Mouse (Mus musculus) heart, embryonic 14.5 days (tissue): ENCODE results near the gene Cgrrf1. TPM values are rescaled to one million over a fixed set of nuclear protein-coding genes. Genes with fewer than 3 reads are reported as not detected.

ENCODE experiments used
- ATAC-seq: fragments of 200-750 bp; cut with Nextera tagmentation; 2 replicates; pipeline ENCODE4 v1.8.0; 2017; ENCODE audit warnings: low read depth, moderate TSS enrichment; ENCODE audit not compliant: insufficient number of reproducible peaks, insufficient read depth, low FRiP score
- H3K27ac ChIP-seq, 2 experiments: fragments of 200-500 bp in 1 of 2; fragments of 300-500 bp in 1 of 2; sonication (generic) in 1 of 2; replicated peaks in 1 of 2; 2 replicates each; pipeline ENCODE4 v1.5.1; 2012 to 2014; ENCODE audit warnings: low read depth in 2 of 2, low read length in 2 of 2, control low read depth in 1 of 2, mild to moderate bottlenecking in 1 of 2, mixed read lengths in 1 of 2; ENCODE audit not compliant: control insufficient read depth in 1 of 2, insufficient read depth in 1 of 2
- H3K27me3 ChIP-seq: fragments of 300-500 bp; sonication (generic); 2 replicates; pipeline ENCODE4 v1.6.1; 2014; ENCODE audit warnings: mild to moderate bottlenecking, low read length, control low read depth; ENCODE audit not compliant: control insufficient read depth, insufficient read depth
- H3K36me3 ChIP-seq: fragments of 300-500 bp; sonication (generic); 2 replicates; pipeline ENCODE4 v1.6.1; 2014; ENCODE audit warnings: mild to moderate bottlenecking, control low read depth, low read length, mixed read lengths; ENCODE audit not compliant: control insufficient read depth, insufficient read depth
- H3K4me1 ChIP-seq, 2 experiments: fragments of 200-500 bp in 1 of 2; fragments of 300-500 bp in 1 of 2; sonication (generic) in 1 of 2; 2 replicates each; pipeline ENCODE4 v1.6.1; 2012 to 2014; ENCODE audit warnings: low read length in 2 of 2, control low read depth in 1 of 2, mixed read lengths in 1 of 2; ENCODE audit not compliant: control insufficient read depth in 2 of 2, insufficient read depth in 2 of 2
- H3K4me2 ChIP-seq: fragments of 300-500 bp; sonication (generic); 2 replicates; pipeline ENCODE4 v1.6.1; 2014; ENCODE audit warnings: mild to moderate bottlenecking, low read length
- H3K4me3 ChIP-seq, 2 experiments: fragments of 200-500 bp in 1 of 2; fragments of 300-500 bp in 1 of 2; sonication (generic) in 1 of 2; 2 replicates each; pipeline ENCODE4 v1.5.1; 2012 to 2014; ENCODE audit warnings: low read length in 2 of 2, mild to moderate bottlenecking in 2 of 2, control low read depth in 1 of 2, low read depth in 1 of 2, moderate library complexity in 1 of 2; ENCODE audit not compliant: control insufficient read depth in 1 of 2, insufficient read depth in 1 of 2
- H3K9ac ChIP-seq: fragments of 300-500 bp; sonication (generic); 2 replicates; pipeline ENCODE4 v1.6.1; 2014; ENCODE audit warnings: mild to moderate bottlenecking, low read length
- H3K9me3 ChIP-seq: fragments of 300-500 bp; sonication (generic); 2 replicates; pipeline ENCODE4 v1.6.1; 2016; ENCODE audit warnings: low read length, control low read depth; ENCODE audit not compliant: control insufficient read depth
- WGBS: fragments of 180-500 bp; shearing (Covaris S2); extraction: QIAGEN DNeasy Blood & Tissue Kit; methylation state at CpG from one replicate; pipeline ENCODE4 v1.1.7; 2014; 5-methylcytosine and 5-hydroxymethylcytosine counted together
- polyA plus RNA-seq: library from polyadenylated mRNA; unstranded; fragments of >200 nt; fragmentation: Nextera tagmentation; extraction: Ambion mirVana; gene quantifications from 2 replicates; pipeline ENCODE4 v1.2.1, GENCODE M21; 2014

Gene Cgrrf1
- polyA plus RNA-seq, 1 experiment from 2014 or later: 35.3 TPM

DNA sequence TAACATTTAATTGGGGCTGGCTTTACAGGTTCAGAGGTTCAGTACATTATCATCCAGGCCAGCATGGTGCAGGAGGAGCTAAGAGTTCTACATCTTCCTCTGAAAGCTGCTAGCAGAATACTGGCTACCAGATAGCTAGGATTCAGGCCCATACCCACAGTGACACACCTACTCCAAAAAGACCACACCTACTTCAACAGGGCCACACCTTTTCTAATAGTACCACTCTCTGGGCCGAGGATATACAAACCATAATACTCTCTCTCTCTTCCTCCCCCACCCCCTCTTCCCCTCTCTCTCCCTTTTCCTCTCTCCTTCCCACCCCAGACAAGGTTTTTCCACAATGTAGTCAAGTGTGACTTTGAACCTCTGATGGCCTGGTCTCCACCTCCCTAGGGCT lies 4.5 kb upstream of the Cgrrf1 start:
- no peak for ATAC-seq
- no peaks in the 10 kb centered on the region for H3K9me3 ChIP-seq
- WGBS: 62% methylated on average over 1 of the region's 1 CpGs

DNA sequence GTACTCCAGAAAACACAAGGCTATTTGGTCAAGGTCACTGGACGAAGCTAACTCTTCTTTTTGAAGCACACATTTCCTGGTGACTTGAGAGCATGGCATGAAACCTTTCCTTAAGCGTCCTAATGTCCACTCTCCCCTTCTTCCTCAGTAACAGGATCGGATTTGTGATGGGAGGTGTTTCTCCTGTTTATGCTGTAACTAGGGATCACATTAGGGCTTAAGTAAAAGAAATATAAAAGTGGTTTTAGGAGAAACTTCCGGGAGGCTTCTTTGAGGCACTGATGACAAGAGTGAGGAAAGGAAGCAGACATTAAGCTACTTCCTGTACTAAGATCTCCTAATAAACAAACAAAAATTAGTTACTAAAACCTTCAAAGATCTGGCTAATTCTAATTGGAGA lies 630 bp upstream of the Cgrrf1 start:
- Histone ChIP-seq H3K36me3 (no peaks in the 10 kb centered on the region), H3K9me3 (no peaks in the 10 kb centered on the region), H3K27me3 (no peaks in the 10 kb centered on the region), H3K27ac (peak overlapping the region; percentile 43 to 82; a peak in 3 of 4 replicates), H3K4me3 (peak overlapping the region; percentile 71 to 86), H3K4me1 (peaks cover 0 to 14% of the 10 kb centered on the region in 2 experiments; a peak in 2 of 4 replicates), H3K9ac (peak overlapping the region; percentile 82), H3K4me2 (peak overlapping the region; percentile 67)
- ATAC-seq: no peak
- WGBS: 3% methylated on average over 4 of the region's 4 CpGs

More for the DNA sequence above, 4.5 kb upstream of the Cgrrf1 start:
- H3K4me2 ChIP-seq: no peak overlapping the region
- H3K36me3 ChIP-seq: no peaks in the 10 kb centered on the region
- no peaks in the 10 kb centered on the region for H3K27me3 ChIP-seq
- H3K4me3 ChIP-seq: no peak overlapping the region
- H3K9ac ChIP-seq: no peak overlapping the region
- peaks cover 0 to 7% of the 10 kb centered on the region in 2 experiments; a peak in 2 of 4 replicates for H3K4me1 ChIP-seq
- no peak overlapping the region for H3K27ac ChIP-seq

DNA sequence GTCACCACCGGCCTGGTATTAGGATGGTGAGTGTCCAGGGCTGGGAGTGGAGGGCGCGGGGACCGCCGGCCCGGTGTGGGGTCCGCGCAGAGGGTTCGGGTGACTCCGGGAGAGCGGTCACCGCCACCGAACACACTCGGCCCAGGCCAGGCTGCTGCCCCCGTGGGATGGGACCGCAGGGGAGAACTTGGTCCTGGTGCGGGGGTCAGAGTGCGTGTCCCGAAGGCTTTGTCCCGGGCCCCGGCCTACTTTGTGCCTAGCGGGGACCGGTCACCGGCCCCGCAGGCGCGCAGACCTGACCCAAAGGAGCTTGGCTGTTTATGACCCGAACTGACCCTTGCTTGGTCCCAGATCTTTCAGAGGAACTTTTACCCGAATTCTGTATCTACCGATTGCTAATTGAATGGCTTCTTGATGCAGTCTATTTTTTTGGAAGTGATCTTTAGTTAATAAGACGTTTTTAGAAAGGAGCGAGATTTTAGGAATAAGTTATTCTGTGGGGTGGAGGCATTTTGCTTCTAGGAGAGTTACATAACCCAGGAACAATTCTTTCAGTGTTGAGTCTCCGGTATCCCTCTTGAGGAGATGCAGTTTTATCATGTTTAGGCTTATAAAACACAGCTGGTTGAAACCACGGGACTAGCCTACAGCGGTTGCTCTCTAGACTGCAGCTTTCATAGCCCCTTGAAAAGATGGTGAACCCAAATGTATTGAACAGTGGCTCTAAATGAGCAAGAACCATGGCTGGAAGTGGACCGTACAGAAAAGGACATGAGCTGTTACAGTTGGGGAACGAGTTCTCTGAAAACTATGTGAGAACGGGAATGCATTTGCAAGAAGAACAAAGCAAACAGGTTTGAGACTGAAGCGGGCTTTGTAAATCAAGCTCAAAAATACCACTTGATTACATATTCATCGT lies 688 bp downstream of the Cgrrf1 start:
- Histone ChIP-seq H3K36me3 (no peaks in the 10 kb centered on the region), H3K4me2 (peak overlapping the region; percentile 67), H3K27me3 (no peaks in the 10 kb centered on the region), H3K4me3 (peak overlapping the region; percentile 71 to 86), H3K27ac (peak overlapping the region; percentile 26 to 43; a peak in 3 of 4 replicates), H3K4me1 (peaks cover 0 to 20% of the 10 kb centered on the region in 2 experiments; a peak in 2 of 4 replicates), H3K9ac (peak overlapping the region; percentile 82), H3K9me3 (no peaks in the 10 kb centered on the region)
- ATAC-seq: peak; percentile 68; the same call in 1 of the 2 replicates
- WGBS: 6% methylated on average over 40 of the region's 40 CpGs

DNA sequence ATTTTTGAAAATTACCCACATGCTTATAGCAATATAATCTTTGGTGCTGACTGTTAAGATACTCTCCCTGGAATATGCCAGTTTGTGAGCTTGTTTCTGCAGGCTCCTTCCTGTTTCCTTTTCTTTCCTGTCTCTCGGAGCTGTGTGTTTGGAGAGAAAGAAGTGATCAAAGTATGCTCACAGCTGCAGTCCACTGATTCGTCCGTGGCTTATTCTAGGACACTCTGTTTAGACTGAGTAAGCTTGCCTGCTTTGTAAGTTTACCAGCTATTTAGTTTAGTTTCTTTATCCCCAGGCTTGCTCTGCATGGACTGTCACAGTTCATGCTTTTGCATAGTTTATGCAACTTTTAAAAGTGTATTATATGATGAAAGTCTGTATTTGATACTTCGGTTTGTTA lies 7.4 kb downstream of the Cgrrf1 start:
- no peaks in the 10 kb centered on the region for H3K9me3 ChIP-seq
- peaks cover 3 to 14% of the 10 kb centered on the region in 2 experiments; a peak in 3 of 4 replicates for H3K4me1 ChIP-seq
- H3K36me3 ChIP-seq: peaks cover 29% of the 10 kb centered on the region
- H3K27me3 ChIP-seq: no peaks in the 10 kb centered on the region
- WGBS: 59% methylated on average over 4 of the region's 4 CpGs
- no peak overlapping the region for H3K4me2 ChIP-seq
- H3K4me3 ChIP-seq: no peak overlapping the region
- H3K27ac ChIP-seq: no peak overlapping the region
- no peak overlapping the region for H3K9ac ChIP-seq
- no peak for ATAC-seq

DNA sequence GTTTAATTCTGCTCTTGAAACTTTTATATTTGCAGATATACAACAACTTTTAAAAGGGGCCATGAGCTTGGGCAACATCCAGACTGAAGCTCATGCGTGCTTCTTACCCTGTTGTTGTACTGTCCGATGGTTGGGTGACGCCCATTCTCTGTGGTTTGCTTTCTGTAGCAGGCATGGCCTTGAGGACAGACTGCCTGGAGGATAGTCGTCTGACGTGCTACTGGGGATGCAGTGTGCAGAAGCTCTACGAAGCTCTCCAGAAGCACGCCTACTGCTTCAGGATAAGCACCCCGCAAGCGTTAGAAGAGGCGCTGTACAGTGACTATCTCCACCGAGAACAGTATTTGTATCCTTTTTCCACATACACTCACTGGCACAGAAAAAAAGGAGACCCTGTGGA lies 13.8 kb downstream of the Cgrrf1 start:
- Histone ChIP-seq H3K27me3 (no peaks in the 10 kb centered on the region), H3K27ac (no peak overlapping the region), H3K4me2 (no peak overlapping the region), H3K9me3 (no peaks in the 10 kb centered on the region), H3K9ac (no peak overlapping the region), H3K36me3 (peaks cover 60% of the 10 kb centered on the region), H3K4me1 (peaks cover 3 to 6% of the 10 kb centered on the region in 2 experiments; a peak in 3 of 4 replicates), H3K4me3 (no peak overlapping the region)
- WGBS: 89% methylated on average over 11 of the region's 11 CpGs
- ATAC-seq: no peak

DNA sequence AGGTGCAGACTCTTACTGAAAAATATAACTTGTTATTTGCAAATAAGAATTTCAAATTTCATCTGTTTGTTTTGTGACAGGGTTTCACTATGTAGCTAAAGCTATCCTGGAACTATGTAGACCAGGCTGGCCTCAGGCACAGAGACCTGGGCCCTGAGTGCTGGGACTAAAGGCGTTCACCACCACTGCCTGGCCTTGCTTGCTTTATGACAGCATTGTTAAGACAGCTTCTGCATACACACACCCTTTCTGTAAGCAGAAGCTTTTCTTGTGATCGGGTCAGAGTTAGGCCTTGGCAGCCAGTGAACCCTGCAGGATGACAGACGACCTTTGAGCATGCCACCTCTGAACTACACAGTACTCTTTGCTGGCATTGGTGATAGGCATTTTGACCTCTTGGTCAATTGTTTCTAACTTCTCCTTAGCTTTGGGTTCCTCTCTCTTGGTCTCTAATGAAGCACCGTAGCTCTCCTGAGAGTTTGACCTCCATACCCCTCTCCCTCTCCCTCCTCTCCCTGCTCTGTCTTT lies 16.2 kb downstream of the Cgrrf1 start:
- H3K4me2 ChIP-seq: no peak overlapping the region
- no peak for ATAC-seq
- WGBS: 86% methylated on average over 4 of the region's 4 CpGs
- H3K27ac ChIP-seq: no peak overlapping the region
- H3K9me3 ChIP-seq: no peaks in the 10 kb centered on the region
- H3K9ac ChIP-seq: no peak overlapping the region
- H3K4me3 ChIP-seq: no peak overlapping the region
- peaks cover 42% of the 10 kb centered on the region for H3K36me3 ChIP-seq
- no peaks in the 10 kb centered on the region for H3K4me1 ChIP-seq
- no peaks in the 10 kb centered on the region for H3K27me3 ChIP-seq

DNA sequence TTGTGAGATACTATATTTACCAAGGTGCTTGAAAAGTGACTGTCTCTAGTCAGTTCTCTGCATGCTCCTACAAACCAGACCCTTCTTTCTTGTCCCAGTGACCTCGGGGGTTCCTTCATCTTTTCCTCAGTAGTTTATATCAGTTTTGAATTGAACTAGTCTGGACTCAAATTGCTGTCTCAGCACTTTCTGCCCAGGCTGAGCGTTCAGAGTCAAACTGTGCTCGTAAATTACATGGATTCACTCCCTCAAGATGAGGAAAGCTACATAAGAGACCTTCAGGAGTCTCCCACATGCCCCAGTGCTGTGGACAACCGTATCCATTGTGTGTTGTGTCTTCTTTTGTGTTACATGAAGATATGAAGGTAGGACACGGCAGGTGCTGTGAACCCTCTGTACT lies 16.8 kb downstream of the Cgrrf1 start:
- no peaks in the 10 kb centered on the region for H3K9me3 ChIP-seq
- ATAC-seq: no peak
- H3K9ac ChIP-seq: no peak overlapping the region
- H3K27me3 ChIP-seq: no peaks in the 10 kb centered on the region
- H3K4me1 ChIP-seq: no peaks in the 10 kb centered on the region; a peak in 1 of 4 replicates
- H3K4me2 ChIP-seq: no peak overlapping the region
- no peak overlapping the region for H3K4me3 ChIP-seq
- no peak overlapping the region for H3K27ac ChIP-seq
- WGBS: 88% methylated on average over 5 of the region's 5 CpGs
- peaks cover 44% of the 10 kb centered on the region for H3K36me3 ChIP-seq
